Mouse (Mus musculus) forebrain, embryonic 12.5 days (tissue): ENCODE data around the gene Iqcf4. TPM values are rescaled to one million over a fixed set of nuclear protein-coding genes. Genes with fewer than 3 reads are reported as not detected.
"Not testable (repeated sequence)": the region's sequence is repeated elsewhere in the genome, so short reads cannot be mapped to it uniquely, and the experiment has no call there.

ENCODE experiments used
- ATAC-seq: fragments of 200-750 bp; cut with Nextera tagmentation; 2 replicates; pipeline ENCODE4 v1.8.0; 2017; ENCODE audit warnings: moderate TSS enrichment; ENCODE audit not compliant: low FRiP score
- H3K27ac ChIP-seq: fragments of 300-500 bp; sonication (generic); 2 replicates; pipeline ENCODE4 v1.5.1; 2016; ENCODE audit warnings: mild to moderate bottlenecking
- H3K27me3 ChIP-seq: fragments of 300-500 bp; sonication (generic); 2 replicates; pipeline ENCODE4 v1.6.1; 2016; ENCODE audit warnings: mild to moderate bottlenecking
- H3K36me3 ChIP-seq: fragments of 300-500 bp; sonication (generic); replicated peaks from 2 replicates; pipeline ENCODE4 v1.6.1; 2016; ENCODE audit warnings: mild to moderate bottlenecking
- H3K4me1 ChIP-seq: fragments of 300-500 bp; sonication (generic); 2 replicates; pipeline ENCODE4 v1.6.1; 2016
- H3K4me2 ChIP-seq: fragments of 300-500 bp; sonication (generic); 2 replicates; pipeline ENCODE4 v1.6.1; 2016; ENCODE audit warnings: mild to moderate bottlenecking, moderate library complexity
- H3K4me3 ChIP-seq: fragments of 300-500 bp; sonication (generic); replicated peaks from 2 replicates; pipeline ENCODE4 v1.5.1; 2016; ENCODE audit warnings: mild to moderate bottlenecking
- H3K9ac ChIP-seq: fragments of 300-500 bp; sonication (generic); 2 replicates; pipeline ENCODE4 v1.6.1; 2016; ENCODE audit warnings: mild to moderate bottlenecking
- H3K9me3 ChIP-seq: fragments of 300-500 bp; sonication (generic); 2 replicates; pipeline ENCODE4 v1.6.1; 2016
- WGBS: fragments of 180-500 bp; shearing (Covaris S2); methylation state at CpG from one replicate; pipeline ENCODE4 v1.1.7; 2016; 5-methylcytosine and 5-hydroxymethylcytosine counted together
- polyA plus RNA-seq: library from polyadenylated mRNA; unstranded; fragments of >200 nt; fragmentation: Nextera tagmentation; extraction: Ambion mirVana; gene quantifications from 2 replicates; pipeline ENCODE4 v1.2.1, GENCODE M21; 2016

Gene Iqcf4
- polyA plus RNA-seq: not detected in 2 replicates

GRCm38 (mm10) chr9:106570896-106571295, at the start of gene Iqcf4:
Gene Iqcf4 (minus strand): TSS chr9:106570996.
- H3K9me3 ChIP-seq: no peaks in the 10 kb centered on the region
- no peak within 1 kb of the TSS for H3K4me2 ChIP-seq
- no peaks in the 10 kb centered on the region; the same call in 1 of the 2 replicates for H3K4me1 ChIP-seq
- H3K27me3 ChIP-seq: no peaks in the 10 kb centered on the region
- H3K36me3 ChIP-seq: no peaks in the 10 kb centered on the region
- H3K9ac ChIP-seq: no peak within 1 kb of the TSS
- ATAC-seq: no peak
- H3K4me3 ChIP-seq: no peak within 1 kb of the TSS
- 87% methylated on average over 7 of the region's 7 CpGs for WGBS
- H3K27ac ChIP-seq: no peak within 1 kb of the TSS

GRCm38 (mm10) chr9:106617496-106617895, 46.7 kb upstream of the Iqcf4 start:
- H3K27me3 ChIP-seq: no peaks in the 10 kb centered on the region
- H3K9ac ChIP-seq: no peak overlapping the region
- no peak overlapping the region for H3K4me2 ChIP-seq
- no peak overlapping the region for H3K27ac ChIP-seq
- ATAC-seq: no peak
- H3K36me3 ChIP-seq: no peaks in the 10 kb centered on the region
- WGBS: 94% methylated on average over 3 of the region's 3 CpGs
- H3K4me1 ChIP-seq: peaks cover 3% of the 10 kb centered on the region; the same call in 1 of the 2 replicates
- H3K4me3 ChIP-seq: no peak overlapping the region
- peaks cover 3% of the 10 kb centered on the region; the same call in 1 of the 2 replicates for H3K9me3 ChIP-seq

- WGBS: 90% methylated on average over 9 of the region's 9 CpGs
- Histone ChIP-seq H3K9ac (no peak overlapping the region), H3K4me3 (no peak overlapping the region), H3K4me2 (no peak overlapping the region), H3K9me3 (0 out of 2 replicates have a peak, but pooled peaks cover 3% of the 10 kb centered on the region), H3K36me3 (no peaks in the 10 kb centered on the region), H3K4me1 (peaks cover 3% of the 10 kb centered on the region; the same call in 1 of the 2 replicates), H3K27me3 (no peaks in the 10 kb centered on the region), H3K27ac (no peak overlapping the region)
- ATAC-seq: no peak
Observed at GRCm38 (mm10) chr9:106616306-106616705, 45.5 kb upstream of the Iqcf4 start.

DNA sequence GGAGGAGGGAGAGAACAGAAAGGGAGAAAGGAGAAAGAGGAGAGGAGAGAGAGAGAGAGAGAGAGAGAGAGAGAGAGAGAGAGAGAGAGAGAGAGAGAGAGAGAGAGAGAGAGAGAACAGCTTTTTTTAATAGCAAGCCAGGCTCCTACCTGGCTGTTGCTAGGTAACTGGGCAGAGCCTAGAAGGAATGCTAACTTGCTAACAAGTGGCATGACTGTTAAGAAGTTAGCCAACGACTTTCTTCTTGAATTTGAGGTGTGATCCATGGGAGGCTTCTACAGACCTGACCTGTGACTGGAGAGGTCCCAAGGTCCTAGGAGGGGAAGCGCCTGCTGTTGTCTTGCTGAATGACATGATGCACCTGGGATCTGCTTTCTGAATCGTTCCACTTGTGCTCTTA, 43.8 kb upstream of the Iqcf4 start:
- peaks cover 3% of the 10 kb centered on the region; the same call in 1 of the 2 replicates for H3K4me1 ChIP-seq
- no peak overlapping the region for H3K9ac ChIP-seq
- no peak overlapping the region for H3K4me3 ChIP-seq
- no peak for ATAC-seq
- H3K36me3 ChIP-seq: no peaks in the 10 kb centered on the region
- WGBS: 43% methylated on average over 3 of the region's 3 CpGs
- no peak overlapping the region for H3K27ac ChIP-seq
- 0 out of 2 replicates have a peak, but pooled peaks cover 3% of the 10 kb centered on the region for H3K9me3 ChIP-seq
- no peak overlapping the region for H3K4me2 ChIP-seq
- no peaks in the 10 kb centered on the region for H3K27me3 ChIP-seq

- Histone ChIP-seq H3K9me3 (no peaks in the 10 kb centered on the region), H3K27me3 (no peaks in the 10 kb centered on the region), H3K4me1 (peaks cover 3% of the 10 kb centered on the region; the same call in 1 of the 2 replicates), H3K4me3 (no peak overlapping the region), H3K36me3 (no peaks in the 10 kb centered on the region), H3K9ac (no peak overlapping the region), H3K27ac (no peak overlapping the region), H3K4me2 (no peak overlapping the region)
- 64% methylated on average over 2 of the region's 2 CpGs for WGBS
- ATAC-seq: no peak
Observed at GRCm38 (mm10) chr9:106613951-106614350, 43.2 kb upstream of the Iqcf4 start.

DNA sequence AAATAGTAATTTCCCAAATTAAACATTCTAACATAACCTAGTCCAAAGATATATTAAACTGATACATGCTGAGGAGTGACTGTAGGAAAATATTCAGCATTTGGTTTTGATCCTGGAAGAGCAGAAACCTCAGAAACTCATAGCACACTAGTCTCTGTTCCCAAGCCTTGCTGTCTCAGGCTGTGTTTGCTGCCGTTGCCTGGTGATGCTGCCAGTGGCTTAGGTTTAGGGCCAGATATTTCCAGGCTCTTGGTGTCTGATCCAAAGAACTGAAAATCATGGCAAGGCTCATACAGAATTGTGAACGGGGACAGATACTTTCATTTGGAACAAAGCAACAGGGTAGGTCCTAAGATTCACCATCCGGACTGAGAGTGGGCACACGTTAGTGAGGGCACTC, 39.9 kb upstream of the Iqcf4 start:
- no peak overlapping the region for H3K9ac ChIP-seq
- no peaks in the 10 kb centered on the region for H3K36me3 ChIP-seq
- WGBS: 80% methylated on average over 4 of the region's 4 CpGs
- no peak overlapping the region for H3K4me3 ChIP-seq
- H3K27me3 ChIP-seq: no peaks in the 10 kb centered on the region
- H3K27ac ChIP-seq: no peak overlapping the region
- H3K9me3 ChIP-seq: no peaks in the 10 kb centered on the region
- H3K4me2 ChIP-seq: no peak overlapping the region
- peaks cover 3% of the 10 kb centered on the region; the same call in 1 of the 2 replicates for H3K4me1 ChIP-seq
- ATAC-seq: no peak

DNA sequence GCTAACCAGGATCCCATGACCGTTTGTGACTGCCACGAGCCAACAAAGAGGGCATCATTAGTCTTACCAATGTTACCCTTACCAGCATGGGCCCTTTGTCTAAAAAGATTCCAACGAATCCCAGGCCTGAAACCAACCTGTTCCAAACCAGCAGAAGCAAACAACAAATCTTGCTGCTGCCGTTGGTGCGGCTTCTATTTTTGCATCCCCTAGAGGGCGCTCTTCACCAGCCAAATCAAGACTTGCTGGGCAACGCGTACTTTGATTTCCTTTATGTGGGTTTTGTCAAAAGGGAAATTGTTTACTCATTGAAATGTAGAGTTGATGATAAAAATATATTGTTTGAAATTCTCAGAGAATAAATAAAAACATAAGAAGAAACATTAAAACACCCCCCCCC, 29.8 kb upstream of the Iqcf4 start:
- Histone ChIP-seq H3K4me3 (no peak overlapping the region), H3K27ac (no peak overlapping the region), H3K27me3 (no peaks in the 10 kb centered on the region), H3K9me3 (no peaks in the 10 kb centered on the region), H3K9ac (no peak overlapping the region), H3K4me1 (no peaks in the 10 kb centered on the region), H3K36me3 (no peaks in the 10 kb centered on the region), H3K4me2 (no peak overlapping the region)
- ATAC-seq: no peak
- 22% methylated on average over 8 of the region's 8 CpGs for WGBS

GRCm38 (mm10) chr9:106598466-106598865, 27.7 kb upstream of the Iqcf4 start:
- ATAC-seq: no peak
- Histone ChIP-seq H3K9ac (no peak overlapping the region), H3K9me3 (no peaks in the 10 kb centered on the region), H3K36me3 (no peaks in the 10 kb centered on the region), H3K27me3 (no peaks in the 10 kb centered on the region), H3K4me1 (no peaks in the 10 kb centered on the region), H3K4me3 (no peak overlapping the region), H3K27ac (no peak overlapping the region), H3K4me2 (no peak overlapping the region)
- WGBS: 44% methylated on average over 7 of the region's 7 CpGs

DNA sequence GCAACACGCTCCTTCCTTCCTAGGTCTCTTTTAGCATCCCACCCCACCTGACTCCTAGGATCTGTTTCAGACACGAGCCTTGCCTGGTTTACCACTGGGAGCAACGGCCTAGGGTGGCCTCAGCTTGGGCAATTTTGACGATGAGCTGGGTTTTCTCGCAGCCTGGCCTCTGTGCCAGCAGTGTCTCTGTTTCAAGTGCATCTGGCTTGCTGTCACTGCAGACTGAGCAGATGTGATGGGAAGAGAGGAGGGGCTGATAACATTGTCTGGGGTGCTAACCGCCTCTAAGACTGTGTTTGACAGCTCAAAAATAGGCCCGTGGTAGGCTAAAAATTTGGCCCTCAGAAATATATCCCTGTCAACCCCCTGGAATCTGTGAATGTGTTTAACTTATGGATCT, 25.0 kb upstream of the Iqcf4 start:
- Histone ChIP-seq H3K4me1 (no peaks in the 10 kb centered on the region), H3K4me3 (no peak overlapping the region), H3K27ac (no peak overlapping the region), H3K9me3 (no peaks in the 10 kb centered on the region), H3K9ac (no peak overlapping the region), H3K36me3 (no peaks in the 10 kb centered on the region), H3K4me2 (no peak overlapping the region), H3K27me3 (no peaks in the 10 kb centered on the region)
- no peak for ATAC-seq
- WGBS: 68% methylated on average over 7 of the region's 7 CpGs

DNA sequence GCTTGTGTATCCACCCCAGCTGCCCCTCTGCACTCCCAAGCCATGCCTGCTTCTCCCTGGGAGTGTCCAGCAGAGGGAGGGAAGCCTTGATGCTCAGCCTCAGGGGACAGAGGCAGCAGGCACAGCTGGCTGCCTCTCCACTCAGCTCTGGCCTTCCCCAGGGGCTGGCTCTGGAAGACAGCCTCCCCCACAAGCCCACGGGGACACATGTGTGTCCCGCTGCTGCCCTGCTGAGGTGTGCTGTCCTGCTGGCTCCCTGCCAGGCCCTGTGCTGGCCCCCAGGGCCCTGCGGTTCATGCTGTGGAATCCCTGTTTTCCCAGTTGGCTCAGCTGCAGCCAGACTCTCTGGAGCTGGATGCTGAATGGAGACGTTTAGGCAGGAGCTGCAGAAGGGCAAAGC, 24.6 kb upstream of the Iqcf4 start:
- not testable (repeated sequence) for H3K27ac ChIP-seq, H3K9ac ChIP-seq, H3K4me2 ChIP-seq, H3K27me3 ChIP-seq, H3K4me3 ChIP-seq, H3K4me1 ChIP-seq, H3K36me3 ChIP-seq, ATAC-seq, H3K9me3 ChIP-seq
- 29% methylated on average over 4 of the region's 4 CpGs for WGBS

GRCm38 (mm10) chr9:106592158-106592557, 21.4 kb upstream of the Iqcf4 start:
- Histone ChIP-seq H3K36me3 (no peaks in the 10 kb centered on the region), H3K4me1 (no peaks in the 10 kb centered on the region), H3K27me3 (no peaks in the 10 kb centered on the region), H3K4me2 (no peak overlapping the region), H3K9me3 (no peaks in the 10 kb centered on the region), H3K9ac (no peak overlapping the region), H3K4me3 (no peak overlapping the region), H3K27ac (no peak overlapping the region)
- no peak for ATAC-seq
- WGBS: 91% methylated on average over 5 of the region's 5 CpGs

DNA sequence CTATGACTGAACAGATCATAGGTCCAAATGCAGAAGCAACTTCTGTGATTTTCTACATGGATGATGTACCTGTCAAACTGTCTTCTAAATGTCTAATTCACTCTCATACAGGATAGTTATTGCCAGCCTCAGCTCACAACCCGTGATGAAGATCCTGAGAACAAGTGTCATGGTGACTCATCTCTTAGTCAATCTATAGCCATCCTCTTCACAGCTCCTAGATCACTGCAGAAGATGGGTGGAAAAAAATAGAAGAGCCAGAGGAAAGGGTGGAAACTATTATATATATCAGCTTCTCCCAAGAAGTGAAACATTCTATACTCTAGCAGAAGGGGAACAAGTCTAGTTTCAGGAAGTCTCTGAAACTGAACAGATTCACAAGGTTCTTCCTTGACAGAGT, 11.8 kb upstream of the Iqcf4 start:
- no peak for ATAC-seq
- Histone ChIP-seq H3K27me3 (no peaks in the 10 kb centered on the region), H3K9me3 (no peaks in the 10 kb centered on the region), H3K36me3 (no peaks in the 10 kb centered on the region), H3K4me3 (no peak overlapping the region), H3K9ac (no peak overlapping the region), H3K4me1 (no peaks in the 10 kb centered on the region), H3K4me2 (no peak overlapping the region), H3K27ac (no peak overlapping the region)
- whole genome bisulfite sequencing: 78% methylated on average over 1 of the region's 1 CpGs

DNA sequence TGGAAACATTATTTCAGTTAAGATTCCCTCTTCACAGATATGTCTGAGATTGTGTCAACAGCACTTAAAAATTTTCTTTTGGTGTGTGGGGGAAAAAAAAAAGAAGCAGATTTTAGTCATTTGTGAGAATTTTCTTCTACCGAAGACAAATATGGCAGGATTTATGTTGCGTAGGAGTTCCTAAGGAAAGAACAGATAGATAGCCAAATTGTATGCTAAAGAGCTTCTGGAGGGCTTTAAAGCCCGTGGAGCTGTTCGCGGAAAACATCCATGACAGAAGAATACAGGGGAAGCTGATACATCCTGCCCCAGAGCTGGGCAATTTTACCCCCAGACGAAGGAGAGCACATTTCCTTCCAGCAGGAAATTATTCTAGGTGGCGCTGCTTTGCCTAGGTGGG, 9.2 kb upstream of the Iqcf4 start:
- H3K27me3 ChIP-seq: no peaks in the 10 kb centered on the region
- ATAC-seq: no peak
- no peaks in the 10 kb centered on the region for H3K36me3 ChIP-seq
- no peak overlapping the region for H3K4me3 ChIP-seq
- no peaks in the 10 kb centered on the region for H3K4me1 ChIP-seq
- no peak overlapping the region for H3K9ac ChIP-seq
- no peaks in the 10 kb centered on the region for H3K9me3 ChIP-seq
- H3K4me2 ChIP-seq: no peak overlapping the region
- WGBS: 82% methylated on average over 7 of the region's 7 CpGs
- H3K27ac ChIP-seq: no peak overlapping the region
